Mouse (Mus musculus): ENCODE data around the gene Nat8. TPM values are rescaled to one million over a fixed set of nuclear protein-coding genes. Genes with fewer than 3 reads are reported as not detected.

Nat8 gene
- 0.65 and 0.90 TPM in 2 replicates for polyA plus RNA-seq (2015; fragmentation: Nextera tagmentation; extraction: Ambion mirVana)

DNA sequence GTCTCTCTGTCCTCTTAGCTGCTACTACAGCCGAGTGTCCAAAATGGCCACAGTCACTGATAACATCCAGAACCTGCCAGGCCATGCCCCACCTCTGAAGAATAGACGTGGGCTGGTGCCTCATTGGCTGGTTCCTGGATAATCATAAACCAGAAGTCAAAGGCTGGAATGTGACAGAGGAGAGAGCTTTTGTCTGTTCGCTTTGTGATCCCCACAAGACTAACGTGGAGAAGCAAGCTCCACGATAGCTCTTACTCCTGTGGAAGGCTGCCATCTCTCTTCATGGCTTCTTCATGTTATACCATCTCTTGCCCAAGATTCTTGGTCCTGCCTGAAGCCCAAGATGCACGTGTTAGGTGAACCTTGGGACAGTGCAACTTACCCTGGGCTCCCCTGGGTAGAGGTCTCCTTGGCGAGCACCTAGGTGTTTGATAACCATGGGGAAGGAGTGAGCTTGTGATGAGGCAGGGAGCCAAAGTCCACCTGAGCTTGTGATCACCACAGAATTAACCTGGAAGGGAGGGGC, at the start of gene Nat8:
Nat8 (minus strand) TSS at position 287 of the 526 bp plus-strand sequence.

DNA sequence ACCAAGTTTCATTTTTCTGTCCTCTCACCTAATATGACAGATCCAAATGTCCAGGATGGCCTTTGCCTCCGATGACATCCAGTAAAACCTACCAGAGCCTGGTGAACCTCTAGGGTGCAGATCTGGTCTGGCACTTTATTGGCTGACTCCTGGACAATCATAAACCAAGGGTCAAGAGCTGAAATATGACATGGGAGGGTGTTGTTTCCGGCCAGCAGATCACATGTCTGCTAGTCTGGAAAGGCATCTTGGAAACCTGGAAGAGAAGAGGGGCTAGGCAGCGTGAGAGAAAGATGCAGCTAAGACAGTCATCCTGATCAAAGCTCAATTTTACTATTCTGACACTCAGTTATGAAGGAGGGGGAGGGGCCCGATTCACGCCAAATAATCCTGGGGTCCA, 37.1 kb upstream of the Nat8 start, which contains the start of gene Nat8f2:
Nat8f2 (minus strand) TSS at position 153 of the 400 bp plus-strand sequence.

DNA sequence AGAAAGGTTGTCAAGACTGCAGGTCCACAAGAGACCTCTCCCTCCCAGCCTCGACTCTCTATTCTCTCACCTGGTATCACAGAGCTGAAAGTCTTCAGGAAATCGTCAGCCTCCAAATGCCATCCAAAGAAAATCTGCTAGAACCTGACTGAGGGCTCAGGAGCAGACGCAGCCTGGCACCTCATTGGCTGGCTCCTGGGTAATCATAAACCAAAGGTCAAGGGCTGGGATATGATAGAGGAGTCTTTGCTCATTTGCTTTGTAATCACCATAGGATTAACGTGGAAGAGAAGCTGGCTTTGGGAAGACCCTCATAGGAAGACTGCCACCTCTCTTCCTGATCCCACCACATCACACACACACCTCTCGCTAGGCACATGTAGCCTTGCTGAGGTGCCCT, 11.0 kb downstream of the Nat8 start, which contains the start of the genes Nat8f6 and Nat8f5:
Nat8f6 (minus strand) TSS at position 118 of the 400 bp plus-strand sequence.
Nat8f5 (minus strand) TSS at position 136 of the 400 bp plus-strand sequence.

Small RNAs within 50 kb of the gene (microRNA-seq; reads per million reads assigned to microRNA genes)
- not detected for gene Mir6375

Other genes starting within 250 kb of the Nat8 start
- gene Alms1, start 244.6 kb downstream of the Nat8 start, polyA plus RNA-seq (2015; fragmentation: Nextera tagmentation; extraction: Ambion mirVana): 1.1 and 1.2 TPM in 2 replicates
- gene Nat8f7, start 118.9 kb downstream of the Nat8 start, polyA plus RNA-seq (2015; fragmentation: Nextera tagmentation; extraction: Ambion mirVana): 0.11 and 0.24 TPM in 2 replicates
- 0.11 and 0.13 TPM in 2 replicates for gene Nat8f3, start 66.3 kb downstream of the Nat8 start, polyA plus RNA-seq (2015; fragmentation: Nextera tagmentation; extraction: Ambion mirVana)
- not detected in 2 replicates for gene Nat8f6, start 11.1 kb downstream of the Nat8 start, polyA plus RNA-seq (2015; fragmentation: Nextera tagmentation; extraction: Ambion mirVana)
- 0.55 and 0.70 TPM in 2 replicates for gene Nat8f5, start 11.1 kb downstream of the Nat8 start, polyA plus RNA-seq (2015; fragmentation: Nextera tagmentation; extraction: Ambion mirVana)
- gene Nat8f2, start 37.1 kb upstream of the Nat8 start, polyA plus RNA-seq (2015; fragmentation: Nextera tagmentation; extraction: Ambion mirVana): 0.05 TPM in 1 of 2 replicates, not detected in the other
- gene Nat8f4, start 72.8 kb upstream of the Nat8 start, polyA plus RNA-seq (2015; fragmentation: Nextera tagmentation; extraction: Ambion mirVana): 1.8 TPM in 2 replicates
- 30.2 and 31.8 TPM in 2 replicates for gene Tprkb, start 79.8 kb upstream of the Nat8 start, polyA plus RNA-seq (2015; fragmentation: Nextera tagmentation; extraction: Ambion mirVana)
- 6.0 and 7.4 TPM in 2 replicates for gene Nat8f1, start 83.6 kb upstream of the Nat8 start, polyA plus RNA-seq (2015; fragmentation: Nextera tagmentation; extraction: Ambion mirVana)
- gene Dusp11, start 129.6 kb upstream of the Nat8 start, polyA plus RNA-seq (2015; fragmentation: Nextera tagmentation; extraction: Ambion mirVana): 38.1 and 52.5 TPM in 2 replicates
- gene Figla, start 184.1 kb upstream of the Nat8 start, polyA plus RNA-seq (2015; fragmentation: Nextera tagmentation; extraction: Ambion mirVana): not detected in 2 replicates
- 0.31 and 0.58 TPM in 2 replicates for gene Add2, start 196.6 kb upstream of the Nat8 start, polyA plus RNA-seq (2015; fragmentation: Nextera tagmentation; extraction: Ambion mirVana)